Mouse (Mus musculus): ENCODE measurements around the gene Clmn.

Gene Clmn

DNA sequence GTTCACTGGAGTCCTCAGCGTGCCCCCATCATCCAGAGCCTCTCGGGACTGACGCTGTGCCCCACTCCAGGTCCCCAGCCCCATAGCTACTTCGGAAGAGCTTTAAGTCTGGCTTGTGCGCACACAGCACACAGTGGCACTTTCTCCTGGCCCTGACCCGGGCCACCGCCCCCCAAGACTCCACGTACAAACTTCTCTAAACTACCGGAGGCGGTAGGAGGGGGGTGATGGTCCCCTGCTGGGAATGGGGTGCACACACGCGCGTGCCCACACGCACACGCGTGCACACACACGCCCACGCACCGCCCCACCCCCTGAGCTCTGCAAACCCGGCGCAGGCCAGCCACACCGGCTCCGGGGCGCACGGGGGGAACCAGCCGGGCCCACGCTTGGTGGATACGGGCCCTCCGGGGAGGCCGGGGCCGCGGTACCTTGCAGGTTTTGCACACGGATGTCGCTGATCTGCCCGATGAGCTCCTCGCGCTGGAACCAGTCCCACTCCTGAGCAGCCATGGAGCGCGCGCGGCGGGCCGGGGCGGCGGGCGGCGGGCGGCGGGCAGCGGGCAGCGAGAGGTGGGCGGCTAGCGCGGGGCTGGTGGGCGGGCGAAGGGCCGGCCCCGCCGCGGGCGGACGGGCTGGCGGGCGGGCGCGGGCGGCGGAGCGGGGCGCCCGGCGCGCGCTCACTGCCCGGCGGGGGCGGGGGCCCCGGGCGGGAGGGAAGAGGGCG is at the start of gene Clmn:
TSS of gene Clmn (minus strand) at position 638 of the 727 bp plus-strand sequence.
- DNase-seq (ENCODE audit: low read depth): no peak

- no peak for DNase-seq (ENCODE audit: low read depth)
Measured at GRCm38 (mm10) chr12:104912990-104913389, 48.1 kb upstream of the Clmn start.

- DNase-seq (ENCODE audit: low read depth): no peak
Measured at GRCm38 (mm10) chr12:104912281-104912933, 47.5 kb upstream of the Clmn start.

- DNase-seq (ENCODE audit: low read depth): no peak
Measured at GRCm38 (mm10) chr12:104909750-104910149, 44.9 kb upstream of the Clmn start.

DNA sequence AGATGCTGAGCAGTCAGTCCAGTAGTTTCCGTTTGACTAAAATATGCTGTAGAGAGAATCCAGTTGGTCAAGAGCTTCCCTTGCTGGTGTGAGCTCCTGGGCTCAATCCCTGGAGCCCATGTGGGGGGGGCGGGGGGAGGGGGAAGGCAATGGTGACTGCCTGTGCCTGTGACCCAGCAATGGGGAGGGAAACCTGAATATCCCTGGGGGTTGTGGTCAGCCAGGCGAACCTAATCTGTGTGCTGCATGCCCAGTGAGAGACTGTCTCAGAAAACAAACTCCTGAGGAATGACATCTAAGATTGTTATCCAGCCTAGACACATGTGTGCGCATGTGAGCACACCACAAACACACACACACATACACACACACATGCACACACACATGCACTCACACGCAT is 44.1 kb upstream of the Clmn start:
- DNase-seq (ENCODE audit: low read depth): no peak

DNA sequence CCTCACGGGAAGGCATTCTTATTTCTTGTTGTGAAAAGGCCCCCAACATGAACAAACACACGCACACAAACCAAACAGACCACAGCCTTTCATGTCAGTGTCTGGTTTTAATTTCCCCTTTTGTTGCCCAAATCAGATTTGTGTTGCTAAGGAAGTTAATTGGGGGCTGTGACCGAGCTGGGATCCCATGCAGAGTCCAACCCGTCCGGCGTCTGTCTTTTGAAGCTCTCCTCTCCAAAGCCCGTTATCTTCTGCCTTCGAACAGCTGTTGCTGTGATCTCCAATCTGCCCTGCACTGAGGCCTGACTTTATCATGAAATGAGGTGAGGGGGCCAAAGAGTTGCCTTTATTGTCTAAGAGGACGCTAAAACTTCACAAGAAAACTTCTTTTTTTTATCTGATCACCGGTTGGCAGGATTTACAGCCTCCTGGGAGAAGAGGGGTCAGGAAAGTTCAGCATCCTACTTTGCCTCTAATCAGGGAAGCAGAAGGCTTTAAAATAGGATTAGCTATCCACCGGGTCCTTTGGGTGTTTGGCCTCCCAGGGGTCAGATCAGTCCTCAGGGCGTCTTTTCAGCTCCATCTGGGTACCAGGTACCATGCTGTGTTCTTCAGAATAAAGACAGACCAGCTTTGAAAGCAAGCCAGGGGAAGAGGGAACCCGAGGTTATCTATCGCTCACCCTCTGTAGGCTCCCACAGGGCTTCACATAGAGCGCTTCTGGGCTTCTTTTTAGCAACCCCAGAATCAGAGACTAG is 43.3 kb upstream of the Clmn start:
- DNase-seq (ENCODE audit: low read depth): no peak

- no peak for DNase-seq (ENCODE audit: low read depth)
Measured at GRCm38 (mm10) chr12:104907133-104907532, 42.3 kb upstream of the Clmn start.

DNA sequence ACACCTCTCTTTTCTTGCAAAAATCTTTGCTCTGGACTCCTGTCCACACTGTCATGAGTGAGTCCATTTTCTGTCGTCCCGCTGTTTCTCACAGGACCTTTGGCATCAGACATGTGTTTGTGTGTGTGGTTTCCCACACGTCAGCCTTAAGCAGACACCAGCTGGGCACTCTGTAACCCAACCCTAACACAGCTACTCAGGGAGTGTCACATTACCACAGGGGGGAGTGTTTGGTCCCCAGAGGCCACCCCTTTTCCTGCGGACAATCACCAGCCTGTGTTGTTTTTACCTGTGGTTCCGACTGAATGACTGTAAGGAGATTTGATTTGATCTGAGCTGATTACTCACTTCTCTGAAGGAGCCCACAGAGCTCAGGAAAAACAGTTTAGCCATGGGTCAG is 39.3 kb upstream of the Clmn start:
- no peak for DNase-seq (ENCODE audit: low read depth)

DNA sequence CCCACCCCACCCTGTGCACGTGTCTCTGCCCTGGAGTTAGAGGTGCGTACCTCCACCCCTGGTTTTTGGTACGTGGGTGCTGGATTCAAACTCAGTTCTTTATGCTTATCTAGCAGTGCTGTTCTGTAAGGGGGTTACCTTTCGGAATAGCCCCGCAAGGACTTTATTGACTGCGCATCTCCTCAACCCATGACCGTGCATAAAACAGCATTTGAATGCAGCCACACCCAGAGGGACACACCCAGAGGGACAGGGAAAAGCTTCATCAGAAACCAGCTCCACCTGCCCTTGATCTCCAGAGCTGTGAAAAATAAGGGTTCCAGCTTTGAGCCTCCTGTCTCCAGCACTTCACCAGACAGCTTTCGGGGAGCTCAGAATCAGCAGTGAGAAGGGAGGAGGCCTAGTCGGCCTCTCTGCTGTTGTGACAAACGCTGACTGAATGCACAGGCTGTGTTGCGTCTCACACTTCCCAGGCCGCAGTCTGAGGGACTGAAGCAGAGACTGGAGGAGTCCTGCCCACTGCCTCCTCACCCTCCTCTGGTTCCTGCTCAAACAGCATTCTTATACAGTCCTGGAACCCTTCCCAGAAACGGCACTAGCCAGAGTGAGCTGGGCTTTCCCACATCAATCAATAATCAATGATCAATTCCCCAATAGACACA is 37.6 kb upstream of the Clmn start:
- no peak for DNase-seq (ENCODE audit: low read depth)

DNA sequence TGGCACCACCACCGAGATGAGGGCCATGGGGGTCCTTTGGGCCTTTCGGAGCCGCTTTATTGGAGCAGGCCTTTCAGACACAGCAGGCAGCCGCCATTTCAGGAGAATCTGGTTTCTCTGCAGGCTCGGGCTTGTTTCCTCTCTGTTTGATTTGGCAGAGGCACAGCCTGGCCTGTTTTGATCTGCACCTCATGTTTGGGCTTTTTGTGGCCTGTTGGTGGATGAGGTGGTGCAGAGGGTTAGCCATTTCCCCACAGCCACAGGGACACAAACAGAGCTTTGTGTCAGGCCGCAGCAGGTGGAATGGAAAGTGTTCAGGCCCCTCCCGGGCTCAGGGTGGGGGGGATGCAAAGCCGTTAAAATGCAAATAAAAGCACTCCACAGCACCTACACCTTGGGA is 36.4 kb upstream of the Clmn start:
- no peak for DNase-seq (ENCODE audit: low read depth)

DNA sequence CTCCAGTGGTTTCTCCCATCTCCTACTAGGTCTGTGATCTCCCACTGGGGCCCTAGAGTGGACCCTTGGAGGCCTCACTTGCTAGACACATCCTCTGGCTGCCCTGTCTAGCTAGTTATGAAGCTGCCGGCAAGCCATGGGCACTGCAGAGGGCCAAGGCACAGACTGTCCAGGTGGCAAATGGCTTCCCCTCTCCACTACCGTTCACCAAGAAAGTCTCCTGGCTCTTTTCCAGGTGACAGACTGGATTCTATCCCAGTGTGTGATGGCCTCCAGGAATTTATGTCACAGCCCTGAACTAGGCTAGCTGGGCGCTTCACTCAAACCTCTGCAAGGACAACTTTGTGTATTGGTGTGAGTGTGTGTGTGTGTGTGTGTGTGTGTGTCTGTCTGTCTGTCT is 35.0 kb upstream of the Clmn start:
- DNase-seq (ENCODE audit: low read depth): no peak

- no peak for DNase-seq (ENCODE audit: low read depth)
Measured at GRCm38 (mm10) chr12:104899161-104899560, 34.3 kb upstream of the Clmn start.

GRCm38 (mm10) chr12:104898718-104899117 is 33.8 kb upstream of the Clmn start:
- no peak for DNase-seq (ENCODE audit: low read depth)

DNA sequence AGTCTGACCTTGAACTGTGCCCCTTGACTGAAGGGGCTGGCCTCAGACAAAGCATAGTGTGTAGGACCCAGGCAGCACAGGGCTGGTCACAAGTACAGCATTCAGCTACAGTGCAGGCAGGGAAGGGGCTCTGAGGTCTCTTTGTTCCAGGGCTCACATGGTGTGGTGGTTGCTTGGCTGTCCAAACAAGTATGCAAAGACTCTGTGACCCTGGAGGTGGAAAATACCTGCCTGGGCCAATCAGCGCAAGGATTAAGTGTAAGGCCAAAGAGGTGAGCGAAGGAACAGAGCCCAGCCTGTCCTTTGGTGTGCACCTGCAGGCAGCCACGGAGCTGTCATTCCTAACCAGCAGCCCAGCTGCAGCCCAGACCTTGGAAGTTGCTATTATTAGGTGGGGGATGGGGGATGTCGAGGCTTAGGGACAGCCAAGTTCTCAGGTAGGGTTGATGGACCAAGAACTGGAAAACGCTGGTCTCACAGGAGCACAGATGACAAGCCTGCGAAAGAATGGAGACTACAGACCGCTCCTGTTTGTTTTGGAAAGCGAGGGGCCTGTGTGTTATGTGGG is 32.3 kb upstream of the Clmn start:
- DNase-seq (ENCODE audit: low read depth): no peak

- no peak for DNase-seq (ENCODE audit: low read depth)
Measured at GRCm38 (mm10) chr12:104896640-104897039, 31.8 kb upstream of the Clmn start.

GRCm38 (mm10) chr12:104892245-104892644 is 27.4 kb upstream of the Clmn start:
- no peak for DNase-seq (ENCODE audit: low read depth)

DNA sequence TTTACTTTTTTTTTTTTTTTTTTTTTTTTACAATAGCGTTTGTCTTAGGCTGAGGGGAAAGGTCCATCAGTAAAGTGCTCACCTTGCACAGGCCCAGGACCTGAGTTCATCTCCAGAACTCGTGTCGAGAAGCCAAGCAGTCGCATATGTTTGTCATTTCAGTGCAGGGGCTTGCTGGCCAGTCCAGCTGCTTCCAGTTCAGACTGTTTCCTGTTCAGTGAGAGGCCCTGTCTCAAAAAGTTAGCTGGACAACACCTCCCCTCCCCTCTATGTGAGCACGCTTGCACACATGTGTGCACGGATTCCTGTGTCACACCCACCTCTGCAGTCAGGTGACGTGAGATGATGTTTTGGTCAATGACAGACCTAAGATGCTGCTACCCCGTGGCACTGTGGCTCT is 25.2 kb upstream of the Clmn start:
- no peak for DNase-seq (ENCODE audit: low read depth)

DNA sequence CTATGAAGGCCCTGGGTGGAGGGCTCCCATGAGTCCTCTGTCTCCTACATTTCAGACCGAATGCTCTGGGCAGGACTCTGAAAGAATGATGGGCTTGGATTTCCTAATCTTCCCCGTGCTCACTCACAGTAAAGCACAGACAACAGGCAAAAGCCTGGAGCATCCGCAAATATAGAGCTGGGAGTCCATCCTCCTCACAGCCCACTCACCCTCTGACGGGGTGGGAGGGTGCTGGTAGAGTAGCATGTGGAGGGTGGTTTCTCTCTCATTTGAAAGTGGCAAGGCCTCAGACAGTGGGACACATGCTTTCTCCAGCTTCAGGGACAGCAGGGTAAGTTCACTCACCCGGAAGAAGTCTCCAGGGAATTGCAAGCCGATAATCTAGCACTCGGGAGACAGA is 21.2 kb upstream of the Clmn start:
- DNase-seq (ENCODE audit: low read depth): no peak

DNA sequence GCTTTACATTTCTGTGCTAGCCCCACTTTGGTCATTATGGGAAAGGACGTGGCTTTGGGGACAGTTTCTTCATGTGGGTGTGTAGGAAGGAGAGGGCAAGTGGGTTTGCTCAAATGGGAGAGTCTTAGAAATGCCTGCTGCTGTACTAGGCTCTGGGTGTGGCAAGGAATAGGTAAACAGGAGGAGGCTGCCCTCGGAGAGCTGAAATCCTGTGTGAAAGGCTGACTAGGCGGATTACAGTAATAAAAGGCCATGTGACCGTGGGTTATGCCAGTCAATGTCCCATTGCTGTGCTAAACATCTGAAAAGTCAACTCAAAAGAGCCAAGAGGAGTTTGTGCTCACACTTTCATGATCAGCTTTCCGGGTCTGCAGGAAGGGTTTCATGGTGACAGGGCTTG is 17.7 kb upstream of the Clmn start:
- no peak for DNase-seq (ENCODE audit: low read depth)

- DNase-seq (ENCODE audit: low read depth): no peak
Measured at GRCm38 (mm10) chr12:104882061-104882460, 17.2 kb upstream of the Clmn start.

- DNase-seq (ENCODE audit: low read depth): no peak
Measured at GRCm38 (mm10) chr12:104881518-104882060, 16.7 kb upstream of the Clmn start.

DNA sequence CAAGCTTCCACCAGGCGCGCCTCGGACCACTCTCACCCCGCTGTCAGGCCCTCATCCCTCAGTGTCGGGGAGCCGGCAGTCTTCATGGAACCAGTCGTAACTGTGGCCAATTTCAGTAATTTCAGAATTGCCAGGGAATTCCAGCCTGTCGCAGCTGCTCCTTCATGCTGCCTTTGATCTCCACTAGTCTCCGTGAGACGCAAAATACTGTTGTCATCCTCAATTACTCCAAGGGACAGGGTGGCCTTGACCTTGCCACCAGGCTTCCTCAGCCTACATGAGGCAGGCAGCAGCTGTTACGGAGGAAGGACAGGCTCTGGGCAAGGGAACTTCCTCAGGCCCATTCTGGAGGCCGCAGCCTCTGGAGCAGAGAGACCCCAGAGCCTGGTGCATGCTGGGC is 15.5 kb upstream of the Clmn start:
- DNase-seq (ENCODE audit: low read depth): no peak
